Mouse (Mus musculus) monocyte, adult 2 months (primary cell): ENCODE measurements around the gene Rapgef4.

Source experiments
- DNase-seq, 2 experiments: peaks; one replicate each; pipeline ENCODE4 v3.0.0; 2022; ENCODE audit warnings: low spot score in 2 of 2, low read depth in 1 of 2

Gene Rapgef4

GRCm38 (mm10) chr2:72227416-72227815, 246.4 kb downstream of the Rapgef4 start:
- DNase-seq = no peak

- DNase-seq = no peak
Observed at GRCm38 (mm10) chr2:72228881-72229280, 247.8 kb downstream of the Rapgef4 start.

- DNase-seq = no peak
Observed at GRCm38 (mm10) chr2:72230545-72230944, 249.5 kb downstream of the Rapgef4 start.

GRCm38 (mm10) chr2:72234085-72234484, 253.0 kb downstream of the Rapgef4 start:
- DNase-seq = no peak

- DNase-seq = peak in 1 of 2 experiments; percentile 11
Observed at GRCm38 (mm10) chr2:72234943-72235342, 253.9 kb downstream of the Rapgef4 start.

GRCm38 (mm10) chr2:72235361-72235901, 254.4 kb downstream of the Rapgef4 start:
- DNase-seq = no peak

GRCm38 (mm10) chr2:72238421-72238820, 257.4 kb downstream of the Rapgef4 start:
- DNase-seq = no peak

GRCm38 (mm10) chr2:72238925-72239324, 257.9 kb downstream of the Rapgef4 start:
- no peak for DNase-seq

GRCm38 (mm10) chr2:72239456-72239855, 258.4 kb downstream of the Rapgef4 start:
- DNase-seq = no peak

GRCm38 (mm10) chr2:72239993-72240392, 259.0 kb downstream of the Rapgef4 start:
- no peak for DNase-seq

GRCm38 (mm10) chr2:72240691-72241090, 259.7 kb downstream of the Rapgef4 start:
- no peak for DNase-seq

- no peak for DNase-seq
Observed at GRCm38 (mm10) chr2:72241714-72242472, 260.9 kb downstream of the Rapgef4 start.

- DNase-seq = no peak
Observed at GRCm38 (mm10) chr2:72242910-72243675, 262.1 kb downstream of the Rapgef4 start.

GRCm38 (mm10) chr2:72245631-72246030, 264.6 kb downstream of the Rapgef4 start:
- no peak for DNase-seq

GRCm38 (mm10) chr2:72246376-72246775, 265.3 kb downstream of the Rapgef4 start:
- no peak for DNase-seq

GRCm38 (mm10) chr2:72247819-72248218, 266.8 kb downstream of the Rapgef4 start:
- no peak for DNase-seq

- DNase-seq = no peak
Observed at GRCm38 (mm10) chr2:72252510-72253505, 271.8 kb downstream of the Rapgef4 start.

GRCm38 (mm10) chr2:72253882-72254281, 272.8 kb downstream of the Rapgef4 start:
- DNase-seq = no peak

- no peak for DNase-seq
Observed at GRCm38 (mm10) chr2:72254813-72255582, 274.0 kb downstream of the Rapgef4 start.

GRCm38 (mm10) chr2:72260704-72261103, 279.7 kb downstream of the Rapgef4 start:
- peak; percentile 26 to 58 for DNase-seq
